Mouse (Mus musculus) E14TG2a.4 (cell line): Measurements from ENCODE around the gene Ugt1a7c.

Experiments used
- CTCF ChIP-seq: conservative IDR thresholded peaks from 2 replicates; pipeline ENCODE4 v1.5.1; 2014; ENCODE audit warnings: low read length
- NANOG ChIP-seq: IDR thresholded peaks from 2 replicates; pipeline ENCODE4 v1.6.1; 2014; ENCODE audit warnings: borderline replicate concordance, low read length, mixed read lengths
- POU5F1 ChIP-seq: IDR thresholded peaks from 2 replicates; pipeline ENCODE4 v1.6.1; 2014; ENCODE audit warnings: low read length, borderline replicate concordance

DNA sequence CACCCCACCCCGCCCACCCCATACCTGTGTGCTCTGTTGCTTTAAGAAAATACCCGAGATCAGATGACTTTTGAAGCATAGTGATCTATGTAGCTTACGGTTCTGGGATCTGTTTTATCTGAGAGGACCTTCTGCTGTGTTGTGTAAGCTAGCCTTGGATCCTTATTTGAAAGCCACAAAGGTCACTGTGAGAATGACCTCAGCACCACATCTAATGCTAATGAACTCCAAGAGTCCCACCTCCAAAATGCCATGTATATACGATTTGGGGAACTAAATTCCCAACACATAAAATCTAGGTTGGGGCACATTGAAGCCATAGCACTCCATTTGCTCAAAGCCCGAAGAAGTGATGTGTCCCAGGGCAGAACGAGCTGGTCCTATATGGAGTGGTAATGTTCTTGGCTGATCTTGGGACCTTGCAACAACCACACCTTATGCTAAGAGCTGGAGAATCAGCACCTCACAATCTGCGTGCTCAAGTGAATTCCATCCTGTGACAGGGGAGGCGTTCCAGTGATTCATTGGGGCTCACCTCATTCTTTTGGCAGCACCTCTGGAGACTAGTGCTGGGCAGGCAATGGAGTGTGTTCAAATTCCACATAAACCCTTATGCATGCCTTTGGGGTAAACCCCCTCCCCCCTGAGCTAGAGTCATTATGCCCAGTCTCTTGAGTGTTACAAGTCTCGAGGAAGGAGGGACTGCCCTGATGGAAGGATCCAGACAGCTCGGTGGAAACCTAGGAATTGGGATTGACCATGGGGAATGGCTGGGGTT, 162.2 kb downstream of the Ugt1a7c start:
- TF ChIP-seq CTCF = no peak
- no peak for TF ChIP-seq POU5F1
- TF ChIP-seq NANOG = no peak
